Mouse (Mus musculus) ES-Bruce4 (cell line): ENCODE measurements around the gene Ugt1a7c.
"Not testable (repeated sequence)": the region's sequence is repeated elsewhere in the genome, so short reads cannot be mapped to it uniquely, and the experiment has no call there.

ENCODE experiments used
- EP300 ChIP-seq: IDR thresholded peaks from 2 replicates; pipeline ENCODE4 v1.6.1; 2011; ENCODE audit warnings: low read depth, low read length; ENCODE audit not compliant: insufficient read depth
- POLR2A ChIP-seq: IDR thresholded peaks from one replicate; pipeline ENCODE4 v1.8.1; 2011; ENCODE audit warnings: low read length; ENCODE audit not compliant: insufficient read depth

DNA sequence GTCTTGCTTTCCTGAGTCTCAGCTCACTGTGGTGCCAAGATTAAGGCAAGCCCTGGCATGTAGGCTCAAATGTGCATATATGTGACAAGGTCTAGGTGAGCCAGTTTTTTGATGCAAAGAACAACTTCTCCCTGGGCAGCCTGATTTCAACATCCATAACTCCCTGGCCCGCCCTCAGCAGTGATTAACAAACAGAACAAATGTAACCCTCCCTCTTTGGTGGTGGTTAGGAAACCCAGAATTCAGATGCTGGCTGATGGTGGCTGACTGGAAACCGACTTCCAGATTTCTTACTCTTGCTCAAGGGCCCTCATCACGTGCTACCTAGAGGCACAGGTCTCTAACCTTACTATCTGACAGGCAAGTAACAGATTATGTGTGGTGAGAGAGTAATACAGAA, 8.2 kb downstream of the Ugt1a7c start, which contains the start of gene Ugt1a6b:
- not testable (repeated sequence) for TF ChIP-seq EP300, POLR2A
